Mouse (Mus musculus): Measurements from ENCODE around the gene Ciao2a. TPM values are rescaled to one million over a fixed set of nuclear protein-coding genes. Genes with fewer than 3 reads are reported as not detected.

Ciao2a gene
- polyA plus RNA-seq (2015; fragmentation: Nextera tagmentation; extraction: Ambion mirVana): 59.2 and 59.7 TPM in 2 replicates

DNA sequence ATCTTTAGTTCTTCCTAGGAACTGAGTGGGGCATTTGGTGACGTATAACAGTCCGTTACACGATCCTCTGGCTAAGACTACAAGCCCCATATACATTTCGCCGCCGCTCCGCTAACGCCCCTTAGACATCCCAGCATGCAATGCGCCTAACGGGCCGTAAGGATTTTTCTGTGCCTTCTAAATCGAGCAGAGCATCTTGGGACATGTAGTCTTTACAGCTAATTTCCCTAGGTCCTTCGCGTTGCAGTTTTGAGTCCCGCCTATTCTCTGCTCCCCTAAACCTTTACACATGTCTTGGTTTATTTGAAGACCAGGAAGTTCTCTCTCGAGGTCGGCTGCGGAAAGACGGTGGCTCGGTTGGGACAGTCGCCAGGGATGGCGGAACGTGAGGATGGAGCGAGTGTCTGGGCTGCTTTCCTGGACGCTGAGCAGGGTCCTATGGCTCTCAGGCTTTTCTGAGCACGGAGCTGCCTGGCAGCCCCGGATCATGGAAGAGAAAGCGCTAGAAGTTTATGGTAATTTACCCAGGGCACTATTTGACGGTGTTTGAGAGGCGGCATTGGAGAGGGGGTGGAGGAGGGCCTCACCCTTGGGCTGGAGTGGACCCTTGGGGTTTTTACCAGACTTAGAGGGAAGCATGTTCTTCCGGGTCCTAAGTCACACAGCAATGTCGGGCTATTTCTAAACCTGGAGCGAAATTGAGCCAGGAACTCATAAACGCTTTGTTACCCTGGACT lies at the start of gene Ciao2a, which contains the start of gene Snx1:
TSS of gene Ciao2a (plus strand) at position 156 of the 737 bp plus-strand sequence.
TSS of gene Snx1 (minus strand) at position 132 of the 737 bp plus-strand sequence.
- Histone ChIP-seq H3K36me3 (replicated peaks) (no peaks in the 10 kb centered on the region; the same call in 1 of the 2 replicates), H3K27ac (peak within 1 kb of the TSS; percentile 86), H3K9me3 (no peaks in the 10 kb centered on the region), H3K27me3 (replicated peaks) (no peaks in the 10 kb centered on the region), H3K4me2 (peak within 1 kb of the TSS; percentile 72), H3K9ac (peak within 1 kb of the TSS; percentile 76), H3K4me3 (peak within 1 kb of the TSS; percentile 66), H3K4me1 (peaks cover 42% of the 10 kb centered on the region)
- 2% methylated on average over 34 of the region's 34 CpGs for WGBS
- peak; percentile 73 for ATAC-seq (replicated peaks)

DNA sequence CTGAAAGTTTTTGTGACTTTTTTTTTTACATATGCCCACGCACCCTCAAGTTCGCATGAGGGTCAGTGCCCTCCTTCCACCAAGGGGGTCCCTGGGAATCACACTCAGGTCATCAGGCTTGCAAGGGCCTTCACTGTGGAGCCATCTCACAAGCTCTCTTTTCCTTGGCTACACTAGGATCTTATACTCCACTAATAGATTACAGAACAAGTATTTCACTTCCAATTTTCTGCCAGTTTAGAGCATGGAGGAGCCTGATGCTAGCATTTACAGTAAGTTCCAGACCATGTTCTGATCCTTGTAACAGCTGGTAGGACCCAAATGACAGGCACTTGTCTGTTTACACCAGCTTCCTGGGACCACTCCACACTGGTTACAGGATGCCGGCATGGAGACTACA lies 48.3 kb upstream of the Ciao2a start:
- Histone ChIP-seq H3K27me3 (replicated peaks) (no peaks in the 10 kb centered on the region), H3K27ac (no peak overlapping the region), H3K36me3 (replicated peaks) (no peaks in the 10 kb centered on the region), H3K4me3 (no peak overlapping the region), H3K4me1 (peaks cover 4% of the 10 kb centered on the region; the same call in 1 of the 2 replicates), H3K4me2 (peak overlapping the region; percentile 29; the same call in 1 of the 2 replicates), H3K9ac (no peak overlapping the region), H3K9me3 (no peaks in the 10 kb centered on the region)
- ATAC-seq (replicated peaks): no peak
- WGBS: 69% methylated on average over 3 of the region's 3 CpGs

- Histone ChIP-seq H3K9ac (no peak overlapping the region), H3K27ac (no peak overlapping the region), H3K9me3 (no peaks in the 10 kb centered on the region), H3K4me3 (no peak overlapping the region; the same call in 1 of the 2 replicates), H3K27me3 (replicated peaks) (no peaks in the 10 kb centered on the region), H3K4me2 (peak overlapping the region; percentile 29), H3K4me1 (peaks cover 4% of the 10 kb centered on the region; the same call in 1 of the 2 replicates), H3K36me3 (replicated peaks) (no peaks in the 10 kb centered on the region)
- 7% methylated on average over 14 of the region's 14 CpGs for WGBS
- no peak for ATAC-seq (replicated peaks)
Observed at GRCm38 (mm10) chr9:66078493-66078892, 47.9 kb upstream of the Ciao2a start.

DNA sequence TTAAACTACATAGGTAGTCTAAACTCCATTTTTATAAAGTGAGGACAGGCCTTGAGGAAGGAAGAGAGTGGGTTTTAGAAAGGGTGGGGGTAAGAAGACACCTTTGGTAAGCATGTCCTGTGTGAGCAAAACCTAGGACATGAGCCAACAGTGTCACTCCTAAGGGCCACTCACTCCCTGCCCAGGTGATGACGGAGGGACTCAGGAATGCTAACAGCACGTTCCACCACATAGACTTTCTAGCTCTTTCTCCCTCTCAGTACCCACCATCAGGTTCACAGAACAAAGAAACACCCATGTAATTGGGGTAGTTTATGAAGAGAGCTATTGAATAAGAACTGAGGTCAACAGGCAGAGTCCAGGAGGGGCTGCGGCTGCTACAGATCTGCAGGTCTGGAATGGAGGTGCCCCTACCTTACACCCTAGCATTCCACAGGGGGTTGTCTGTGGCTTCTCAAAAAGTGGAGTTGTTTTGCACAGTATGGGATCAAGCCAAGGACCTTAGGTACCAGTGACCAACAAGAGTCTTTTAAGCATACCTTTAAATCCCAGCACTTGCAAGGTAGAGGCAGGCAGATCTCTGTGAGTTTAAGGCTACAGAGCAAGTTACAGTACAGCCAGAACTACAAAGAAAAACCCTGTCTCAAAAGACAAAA lies 45.5 kb upstream of the Ciao2a start:
- Histone ChIP-seq H3K9me3 (no peaks in the 10 kb centered on the region), H3K27ac (no peak overlapping the region), H3K4me3 (no peak overlapping the region), H3K27me3 (replicated peaks) (no peaks in the 10 kb centered on the region), H3K9ac (no peak overlapping the region), H3K4me2 (no peak overlapping the region), H3K36me3 (replicated peaks) (no peaks in the 10 kb centered on the region), H3K4me1 (peaks cover 4% of the 10 kb centered on the region; the same call in 1 of the 2 replicates)
- 83% methylated on average over 3 of the region's 3 CpGs for WGBS
- ATAC-seq (replicated peaks): no peak

- peaks cover 4% of the 10 kb centered on the region; the same call in 1 of the 2 replicates for H3K4me1 ChIP-seq
Observed at GRCm38 (mm10) chr9:66081999-66082398, 44.4 kb upstream of the Ciao2a start.

GRCm38 (mm10) chr9:66084171-66084570 lies 42.2 kb upstream of the Ciao2a start:
- WGBS: 88% methylated on average over 3 of the region's 3 CpGs
- Histone ChIP-seq H3K9me3 (no peaks in the 10 kb centered on the region), H3K36me3 (replicated peaks) (peaks cover 21% of the 10 kb centered on the region), H3K9ac (no peak overlapping the region), H3K4me1 (no peaks in the 10 kb centered on the region), H3K27me3 (replicated peaks) (no peaks in the 10 kb centered on the region), H3K4me3 (no peak overlapping the region), H3K27ac (no peak overlapping the region), H3K4me2 (no peak overlapping the region)
- ATAC-seq (replicated peaks): no peak

More at GRCm38 (mm10) chr9:66081999-66082398, 44.4 kb upstream of the Ciao2a start:
- Histone ChIP-seq H3K4me3 (no peak overlapping the region), H3K4me2 (no peak overlapping the region), H3K27me3 (replicated peaks) (no peaks in the 10 kb centered on the region), H3K36me3 (replicated peaks) (0 out of 2 replicates have a peak, but pooled peaks cover 2% of the 10 kb centered on the region), H3K9ac (no peak overlapping the region), H3K9me3 (no peaks in the 10 kb centered on the region), H3K27ac (no peak overlapping the region)
- 90% methylated on average over 4 of the region's 4 CpGs for WGBS
- no peak for ATAC-seq (replicated peaks)

GRCm38 (mm10) chr9:66087062-66087461 lies 39.3 kb upstream of the Ciao2a start:
- Histone ChIP-seq H3K4me1 (no peaks in the 10 kb centered on the region), H3K9ac (no peak overlapping the region), H3K27ac (no peak overlapping the region), H3K27me3 (replicated peaks) (no peaks in the 10 kb centered on the region), H3K9me3 (no peaks in the 10 kb centered on the region), H3K4me2 (no peak overlapping the region), H3K4me3 (no peak overlapping the region), H3K36me3 (replicated peaks) (peaks cover 38% of the 10 kb centered on the region)
- ATAC-seq (replicated peaks): no peak
- 97% methylated on average over 7 of the region's 7 CpGs for WGBS

DNA sequence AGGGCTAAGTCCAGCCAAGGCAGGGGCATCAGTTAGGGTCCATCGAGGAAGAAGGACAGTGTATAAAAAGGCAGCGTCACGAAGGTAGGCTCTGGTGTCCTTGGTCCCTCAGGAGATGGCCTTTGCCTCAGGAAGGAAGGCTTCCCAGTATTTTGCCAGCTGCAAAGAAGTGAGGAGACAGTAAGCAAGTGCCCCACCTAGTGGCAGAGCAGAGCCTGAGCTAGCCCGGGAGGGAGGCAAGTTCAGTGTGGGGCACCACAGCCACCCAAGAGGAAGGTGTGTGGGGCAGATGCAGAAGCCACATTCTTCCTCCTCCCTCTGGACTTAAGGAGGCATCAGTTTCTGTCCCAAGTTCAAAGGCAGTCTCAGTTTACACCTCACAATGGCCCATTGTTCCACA lies 38.0 kb upstream of the Ciao2a start:
- H3K4me1 ChIP-seq: no peaks in the 10 kb centered on the region
- WGBS: 47% methylated on average over 4 of the region's 4 CpGs
- no peak overlapping the region for H3K27ac ChIP-seq
- H3K4me2 ChIP-seq: no peak overlapping the region
- H3K36me3 ChIP-seq (replicated peaks): peaks cover 48% of the 10 kb centered on the region
- no peak overlapping the region for H3K4me3 ChIP-seq
- ATAC-seq (replicated peaks): no peak
- H3K9me3 ChIP-seq: no peaks in the 10 kb centered on the region
- H3K27me3 ChIP-seq (replicated peaks): no peaks in the 10 kb centered on the region
- H3K9ac ChIP-seq: no peak overlapping the region

- Histone ChIP-seq H3K27me3 (replicated peaks) (no peaks in the 10 kb centered on the region), H3K4me3 (no peak overlapping the region), H3K4me1 (no peaks in the 10 kb centered on the region), H3K27ac (no peak overlapping the region), H3K9ac (no peak overlapping the region), H3K9me3 (no peaks in the 10 kb centered on the region), H3K36me3 (replicated peaks) (peaks cover 64% of the 10 kb centered on the region), H3K4me2 (no peak overlapping the region)
- WGBS: 90% methylated on average over 13 of the region's 13 CpGs
- no peak for ATAC-seq (replicated peaks)
Observed at GRCm38 (mm10) chr9:66090593-66091244, 35.7 kb upstream of the Ciao2a start.

GRCm38 (mm10) chr9:66091327-66092231 lies 34.8 kb upstream of the Ciao2a start:
- WGBS: 82% methylated on average over 6 of the region's 6 CpGs
- H3K9me3 ChIP-seq: no peaks in the 10 kb centered on the region
- H3K4me1 ChIP-seq: no peaks in the 10 kb centered on the region
- H3K27me3 ChIP-seq (replicated peaks): no peaks in the 10 kb centered on the region
- H3K4me2 ChIP-seq: no peak overlapping the region
- no peak for ATAC-seq (replicated peaks)
- H3K27ac ChIP-seq: no peak overlapping the region
- H3K36me3 ChIP-seq (replicated peaks): peaks cover 69% of the 10 kb centered on the region
- H3K9ac ChIP-seq: no peak overlapping the region
- no peak overlapping the region for H3K4me3 ChIP-seq

- Histone ChIP-seq H3K27me3 (replicated peaks) (no peaks in the 10 kb centered on the region), H3K4me2 (no peak overlapping the region), H3K4me1 (no peaks in the 10 kb centered on the region), H3K36me3 (replicated peaks) (peaks cover 69% of the 10 kb centered on the region), H3K27ac (no peak overlapping the region), H3K9ac (no peak overlapping the region), H3K9me3 (no peaks in the 10 kb centered on the region), H3K4me3 (no peak overlapping the region)
- no peak for ATAC-seq (replicated peaks)
- 86% methylated on average over 2 of the region's 2 CpGs for WGBS
Observed at GRCm38 (mm10) chr9:66092664-66093063, 33.7 kb upstream of the Ciao2a start.
